Mouse (Mus musculus): ENCODE results near the gene Extl2.
A peak's percentile ranks its signal among the peaks of the same experiment; 100 is the strongest.

Extl2 gene

DNA sequence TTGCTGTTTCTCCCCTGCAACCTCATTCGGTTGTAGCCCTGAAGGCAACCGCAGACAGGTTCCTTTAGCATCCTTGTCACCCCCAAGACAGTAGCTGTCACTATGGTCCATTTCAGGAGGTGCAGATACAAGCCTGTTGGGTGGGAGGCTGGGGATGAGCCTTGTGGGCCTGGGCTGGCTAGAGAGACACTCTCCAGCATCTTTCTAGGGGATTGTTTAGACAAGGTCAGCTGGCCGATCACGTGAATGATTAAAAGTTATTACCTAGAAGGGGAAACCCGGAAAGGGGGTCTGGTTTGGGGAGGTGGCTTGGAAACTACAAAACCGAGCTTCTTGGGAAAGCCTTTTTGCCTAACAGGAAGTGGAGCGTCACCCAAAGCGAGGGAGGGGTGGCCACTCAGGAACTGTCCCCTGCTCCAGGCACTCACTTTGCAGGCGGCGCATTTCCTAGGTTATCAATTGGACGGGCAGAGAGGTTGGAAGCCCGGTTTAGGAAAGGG is 729 bp downstream of the Extl2 start:
- DNase-seq (ENCODE audit: low read depth, low spot score), result peak; percentile 34

DNA sequence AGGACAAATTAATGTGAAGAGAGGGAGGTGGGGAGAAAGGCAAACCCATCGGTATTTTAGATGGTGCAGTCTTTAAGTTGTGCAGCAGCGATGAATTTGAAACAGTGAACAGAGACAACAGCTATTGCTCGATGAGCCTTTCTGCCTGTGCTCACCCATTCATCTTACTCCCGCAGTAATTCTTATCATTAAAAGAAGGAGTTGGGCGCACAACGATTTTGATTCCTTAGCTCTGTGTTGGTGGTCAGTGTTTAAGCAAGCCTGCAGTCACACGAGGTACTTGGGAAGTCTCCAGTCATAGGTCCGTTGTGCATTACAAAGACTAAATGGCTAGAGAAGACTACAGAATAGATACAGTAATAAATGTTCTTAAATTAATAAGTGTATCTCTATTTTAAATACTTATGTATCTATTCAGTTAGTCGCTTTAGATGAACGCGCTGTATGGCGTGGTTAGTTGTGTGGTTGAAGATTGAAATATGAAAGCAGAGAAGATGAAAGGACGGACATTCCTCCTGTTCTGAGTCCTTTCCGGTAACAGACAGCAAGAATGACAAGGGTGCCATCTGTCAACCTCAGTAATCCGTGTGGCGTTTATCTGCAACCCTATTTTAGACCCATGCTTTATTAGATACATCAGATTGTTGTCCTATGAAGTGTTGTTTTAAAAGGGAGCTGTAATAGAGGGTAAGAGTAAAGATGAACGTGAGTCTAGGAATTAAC is 2.5 kb downstream of the Extl2 start:
- peak; percentile 33 for DNase-seq (ENCODE audit: low read depth, low spot score)

DNA sequence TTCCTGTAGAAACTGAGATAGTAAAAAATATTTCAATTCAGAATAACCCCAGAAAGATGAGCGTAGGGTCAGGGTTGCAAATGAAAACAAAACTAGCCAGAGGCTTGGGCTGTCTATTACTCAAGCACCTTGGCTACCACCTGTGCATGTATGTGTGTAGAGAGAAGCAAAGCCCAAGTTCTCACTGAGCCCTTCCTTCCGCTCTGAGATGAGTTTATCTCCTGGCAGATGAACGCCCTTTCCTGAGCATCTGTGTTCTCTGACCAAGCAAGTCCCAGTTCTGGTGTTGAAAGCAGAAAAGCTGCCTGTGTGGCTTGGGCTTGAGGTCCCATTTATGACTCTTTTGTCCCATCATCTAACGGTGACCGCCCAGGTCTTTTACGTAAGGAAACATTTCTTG is 7.6 kb downstream of the Extl2 start:
- DNase-seq (ENCODE audit: low read depth, low spot score), result no peak

DNA sequence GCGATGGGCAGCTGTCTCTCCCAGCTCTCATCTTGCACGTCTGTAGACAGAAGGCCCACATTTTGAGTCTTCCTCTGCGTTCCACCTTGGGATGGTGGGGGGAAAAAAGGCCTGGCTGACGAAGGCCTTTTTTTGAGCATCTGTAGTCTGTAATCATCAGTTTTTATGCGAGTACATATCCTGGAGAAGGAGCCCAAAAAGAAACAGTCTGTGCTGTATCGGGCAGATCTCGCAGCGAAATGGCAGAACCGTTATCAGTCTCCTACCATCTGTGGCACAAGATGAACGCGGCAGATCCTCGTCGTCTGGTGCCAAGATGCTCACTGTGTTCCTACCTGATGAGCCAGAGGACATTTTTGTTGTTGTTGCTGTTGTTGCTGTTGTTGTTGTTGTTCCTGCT is 8.9 kb downstream of the Extl2 start:
- DNase-seq (ENCODE audit: low read depth, low spot score), result no peak

DNA sequence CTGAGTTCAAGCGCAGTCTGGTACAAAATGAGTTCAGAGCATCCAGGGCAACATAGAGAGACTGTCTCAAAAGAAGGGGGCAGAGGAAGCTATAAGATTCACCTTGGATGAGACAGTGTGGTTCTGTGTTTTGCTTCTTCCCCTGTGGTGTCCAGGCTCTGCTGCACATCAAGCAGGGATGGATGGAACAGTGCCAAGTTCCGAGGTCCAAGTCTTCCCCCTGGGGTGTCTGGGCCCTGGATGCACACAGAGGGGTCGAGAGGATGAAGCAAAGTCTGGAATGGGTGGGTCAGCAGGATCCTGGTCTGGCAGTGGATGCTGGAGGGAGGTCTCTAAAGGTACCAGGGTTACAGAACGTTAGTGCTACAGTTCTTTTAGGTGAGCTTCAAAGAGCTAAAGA is 11.3 kb downstream of the Extl2 start:
- no peak for DNase-seq (ENCODE audit: low read depth, low spot score)

DNA sequence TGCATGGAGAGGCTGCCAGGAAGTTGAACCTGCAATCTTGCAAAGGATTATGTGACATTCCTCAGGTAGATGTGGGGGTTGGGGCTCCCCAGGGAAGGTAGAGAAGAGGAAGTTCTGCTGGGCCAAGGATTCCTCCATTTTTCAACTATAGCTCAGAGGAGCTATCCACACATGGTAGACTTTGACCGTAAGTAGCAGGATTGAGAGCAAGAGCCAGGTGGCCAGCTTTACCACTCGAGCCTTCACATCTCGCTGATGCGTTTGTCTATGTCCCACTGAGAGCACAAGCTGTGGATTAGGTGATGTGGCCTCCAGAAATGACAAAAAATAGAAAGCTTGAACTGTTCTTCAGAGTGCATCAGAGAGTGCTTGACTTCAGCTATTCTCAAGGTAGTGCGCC is 11.9 kb downstream of the Extl2 start:
- no peak for DNase-seq (ENCODE audit: low read depth, low spot score)

DNA sequence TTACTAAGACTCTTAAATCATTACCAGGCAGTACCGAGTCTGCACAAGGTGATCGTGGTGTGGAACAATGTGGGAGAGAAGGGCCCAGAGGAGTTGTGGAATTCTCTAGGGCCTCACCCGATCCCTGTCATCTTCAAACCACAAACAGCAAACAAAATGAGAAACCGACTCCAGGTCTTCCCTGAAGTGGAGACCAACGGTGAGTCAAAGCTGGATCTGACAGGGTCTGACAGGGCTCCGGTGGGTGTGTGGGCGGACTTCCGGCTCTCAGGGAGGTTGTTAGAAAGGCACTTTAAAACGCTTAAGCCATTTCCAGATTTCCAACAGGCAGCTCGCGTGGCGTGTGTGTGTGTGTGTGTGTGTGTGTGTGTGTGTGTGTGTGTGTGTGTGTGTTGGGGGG is 17.0 kb downstream of the Extl2 start:
- DNase-seq (ENCODE audit: low read depth, low spot score), result no peak

DNA sequence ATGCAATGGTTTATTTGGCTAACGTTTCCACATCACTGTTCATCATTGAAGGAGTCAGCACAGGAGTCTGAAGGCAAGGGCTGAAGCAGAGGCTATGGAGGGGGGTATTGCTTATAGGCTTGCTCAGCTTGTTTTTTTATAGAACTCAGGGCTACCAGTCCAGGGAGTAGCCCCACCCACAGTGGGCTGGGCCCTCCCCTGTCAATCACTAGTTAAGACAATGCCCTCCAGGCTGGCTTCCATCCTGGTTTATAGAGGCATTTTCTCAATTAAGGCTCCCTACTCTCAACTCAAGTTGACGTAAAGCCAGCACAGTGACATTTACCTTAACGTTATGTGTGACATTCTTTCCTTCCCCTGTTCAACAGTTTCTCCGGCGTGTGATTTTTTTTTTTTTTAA is 17.4 kb downstream of the Extl2 start:
- no peak for DNase-seq (ENCODE audit: low read depth, low spot score)

DNA sequence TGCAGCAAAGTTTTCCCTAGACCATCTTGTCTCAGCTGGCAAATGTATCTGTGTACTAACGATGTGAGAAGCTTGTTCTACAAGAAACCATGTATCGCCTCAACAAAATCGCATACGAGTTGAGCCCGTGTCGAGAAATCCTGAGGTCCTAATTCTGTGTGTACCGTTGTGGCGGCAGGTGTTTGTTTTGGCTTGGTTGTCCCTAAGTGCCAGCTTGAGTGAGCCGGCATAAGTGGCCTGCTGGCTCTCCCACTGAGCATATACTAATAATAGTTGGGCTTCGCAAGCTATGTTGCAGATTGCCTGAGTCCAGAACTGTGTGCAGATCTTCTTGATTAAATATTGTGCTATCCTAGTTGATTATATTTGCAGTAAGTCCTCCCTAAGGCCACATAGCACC is 18.4 kb downstream of the Extl2 start:
- DNase-seq (ENCODE audit: low read depth, low spot score), result no peak

DNA sequence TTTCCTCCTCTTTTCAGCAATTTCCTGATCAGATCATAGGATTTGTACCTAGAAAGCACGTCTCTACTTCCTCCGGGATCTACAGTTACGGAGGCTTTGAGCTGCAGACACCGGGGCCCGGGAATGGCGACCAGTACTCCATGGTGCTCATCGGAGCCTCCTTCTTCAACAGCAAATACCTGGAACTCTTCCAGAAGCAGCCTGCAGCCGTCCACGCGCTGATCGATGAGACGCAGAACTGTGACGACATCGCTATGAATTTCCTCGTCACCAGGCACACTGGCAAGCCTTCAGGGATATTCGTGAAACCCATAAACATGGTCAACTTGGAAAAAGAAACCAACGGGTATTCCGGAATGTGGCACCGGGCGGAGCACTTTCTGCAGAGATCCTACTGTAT is 19.7 kb downstream of the Extl2 start:
- DNase-seq (ENCODE audit: low read depth, low spot score), result no peak

DNA sequence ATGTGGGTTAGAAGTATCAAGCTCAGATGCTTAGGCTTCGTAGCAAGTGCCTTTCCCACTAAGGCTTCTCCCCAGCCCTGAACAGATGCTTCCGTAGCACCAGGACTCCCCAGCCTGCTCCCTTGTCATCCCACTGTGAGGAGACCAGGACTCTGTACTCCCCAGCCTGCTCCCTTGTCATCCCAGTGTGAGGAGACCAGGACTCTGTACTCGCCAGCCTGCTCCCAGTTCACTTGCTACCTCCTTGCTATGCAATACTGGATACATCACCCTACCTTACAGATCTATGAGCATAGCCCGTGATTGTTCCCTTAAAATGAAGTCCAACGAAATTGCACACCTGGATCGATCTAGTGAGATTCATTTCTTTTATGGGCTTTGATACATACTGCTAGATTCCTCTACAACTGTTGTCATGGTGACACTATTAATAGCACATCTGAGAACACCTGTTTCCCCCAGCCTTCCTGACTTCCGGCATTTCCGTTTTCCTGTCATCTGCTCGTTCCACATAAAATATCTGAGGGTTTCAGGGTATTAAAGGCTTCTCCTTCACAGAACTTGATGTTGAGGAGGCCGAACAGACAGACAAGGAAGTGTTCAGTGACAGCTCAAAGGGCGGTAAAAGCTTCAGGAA is 23.0 kb downstream of the Extl2 start:
- DNase-seq (ENCODE audit: low read depth, low spot score), result no peak

DNA sequence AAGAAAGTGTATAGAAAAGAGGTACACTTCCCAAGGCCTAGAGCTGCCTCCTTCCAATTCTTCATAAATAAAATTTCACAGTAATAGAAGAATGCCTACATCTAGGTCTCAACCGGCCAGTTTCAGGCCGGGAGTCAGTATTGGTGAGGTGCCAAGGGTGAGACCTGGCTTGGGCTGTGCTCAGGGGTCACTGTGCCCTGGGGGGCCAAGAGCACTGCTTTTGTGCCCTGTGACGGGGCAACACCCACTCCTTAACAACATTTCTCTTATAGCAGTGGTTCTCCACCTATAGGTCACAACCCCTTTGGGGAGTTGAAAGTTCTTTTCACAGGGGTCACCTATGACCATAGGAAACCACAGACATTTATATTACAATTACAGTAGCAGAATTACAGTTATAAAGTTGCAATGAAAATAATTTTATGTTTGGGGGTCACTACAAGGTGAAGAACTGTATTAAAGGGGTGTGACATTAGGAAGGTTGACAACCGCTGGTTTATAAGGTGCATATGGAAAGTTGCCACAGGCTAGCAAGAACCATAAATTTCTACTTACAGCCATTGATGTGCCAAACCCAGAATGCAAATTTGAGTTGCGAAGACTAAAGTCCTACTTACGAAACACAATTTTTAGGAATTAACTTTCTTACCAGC is 26.1 kb downstream of the Extl2 start:
- DNase-seq (ENCODE audit: low read depth, low spot score), result no peak

DNA sequence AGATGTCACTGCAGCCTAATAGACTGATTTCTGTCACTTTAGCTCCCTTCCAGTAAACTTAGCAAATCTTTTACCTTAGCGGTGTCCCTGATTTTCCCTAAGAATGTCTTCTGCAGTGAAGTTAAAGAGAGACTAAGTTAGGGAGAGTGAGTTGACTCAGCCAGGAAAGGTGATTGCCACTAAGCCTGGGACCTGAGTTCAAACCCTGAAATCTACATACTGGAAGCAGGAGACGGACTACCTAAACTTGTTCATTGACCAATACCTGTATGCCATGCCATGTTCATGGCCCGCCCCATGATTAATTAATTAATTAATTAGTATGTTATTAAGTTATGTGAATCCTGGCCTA is 26.6 kb downstream of the Extl2 start:
- DNase-seq (ENCODE audit: low read depth, low spot score), result peak; percentile 28

DNA sequence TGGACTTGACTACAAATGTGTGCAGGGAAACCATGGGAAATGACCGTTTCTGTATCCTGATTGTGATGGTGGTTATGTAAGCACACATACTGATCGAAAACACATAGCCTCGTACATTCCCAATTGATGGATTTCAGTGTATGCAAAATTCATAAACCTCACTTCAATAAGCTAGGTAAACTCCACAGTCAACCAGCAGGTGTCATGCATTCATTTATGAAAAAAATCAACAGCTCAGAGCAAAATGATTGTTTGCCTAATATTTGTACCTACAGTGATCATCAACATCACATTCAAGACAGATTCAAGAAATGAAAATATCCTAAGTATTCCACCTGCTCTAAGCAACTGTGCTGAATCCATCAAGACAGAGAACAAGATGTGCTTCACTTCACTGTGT is 33.5 kb downstream of the Extl2 start:
- no peak for DNase-seq (ENCODE audit: low read depth, low spot score)

DNA sequence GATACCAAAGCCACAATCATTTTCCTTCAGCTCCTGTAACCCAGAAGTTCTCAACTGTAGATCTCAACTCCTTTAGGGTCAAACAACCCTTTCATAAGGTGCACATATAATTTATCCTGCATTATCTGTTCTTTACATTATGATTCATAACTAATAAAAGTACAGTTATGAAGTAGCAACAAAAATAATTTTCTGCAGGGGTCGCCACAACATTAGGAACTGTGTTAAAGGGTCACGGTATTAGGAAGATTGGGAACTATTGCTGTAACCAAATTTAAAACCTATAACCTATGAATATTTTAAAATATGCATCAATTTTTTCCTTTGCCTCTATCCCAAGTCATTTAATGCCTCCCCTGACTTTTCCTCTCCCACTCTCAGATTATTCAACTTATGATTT is 38.7 kb downstream of the Extl2 start:
- no peak for DNase-seq (ENCODE audit: low read depth, low spot score)

DNA sequence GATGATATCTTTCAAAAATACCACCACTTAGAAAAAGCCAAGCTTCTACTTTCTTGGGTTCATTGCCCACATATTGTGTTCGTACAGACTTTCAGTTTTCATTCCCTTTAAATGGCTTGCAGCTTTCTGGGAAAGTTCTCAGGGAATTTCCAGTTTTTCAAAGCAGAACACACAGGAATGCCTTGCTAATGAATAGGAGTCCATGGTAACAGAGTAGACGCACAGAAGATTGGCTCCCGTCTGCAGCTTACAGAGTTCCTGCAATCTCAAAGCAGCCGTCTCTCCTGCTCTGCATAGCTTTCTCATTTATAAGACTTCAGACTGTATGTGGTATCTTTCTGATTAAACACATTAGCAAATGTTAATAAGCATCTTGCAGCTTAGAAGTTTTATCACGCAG is 39.8 kb downstream of the Extl2 start:
- DNase-seq (ENCODE audit: low read depth, low spot score), result no peak

DNA sequence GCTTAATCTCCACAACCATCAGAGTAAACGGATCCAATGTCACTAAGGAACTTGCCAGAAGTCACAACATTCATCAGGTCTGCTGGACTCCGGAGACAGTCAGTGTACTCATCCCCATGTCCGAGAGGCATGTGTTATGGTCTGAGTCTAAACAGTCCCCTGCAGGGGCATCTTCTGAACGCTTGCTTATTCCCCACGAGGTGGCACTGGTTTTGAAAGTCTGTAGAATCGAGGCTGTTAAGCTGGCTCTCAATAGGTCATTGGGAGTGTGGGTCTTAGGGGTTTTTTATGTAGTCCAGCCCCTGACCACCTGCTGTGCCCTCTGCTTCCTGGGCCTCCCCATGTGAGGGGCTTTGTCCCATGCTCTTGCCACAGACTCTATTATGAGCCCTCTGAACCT is 49.8 kb downstream of the Extl2 start:
- DNase-seq (ENCODE audit: low read depth, low spot score), result no peak

DNA sequence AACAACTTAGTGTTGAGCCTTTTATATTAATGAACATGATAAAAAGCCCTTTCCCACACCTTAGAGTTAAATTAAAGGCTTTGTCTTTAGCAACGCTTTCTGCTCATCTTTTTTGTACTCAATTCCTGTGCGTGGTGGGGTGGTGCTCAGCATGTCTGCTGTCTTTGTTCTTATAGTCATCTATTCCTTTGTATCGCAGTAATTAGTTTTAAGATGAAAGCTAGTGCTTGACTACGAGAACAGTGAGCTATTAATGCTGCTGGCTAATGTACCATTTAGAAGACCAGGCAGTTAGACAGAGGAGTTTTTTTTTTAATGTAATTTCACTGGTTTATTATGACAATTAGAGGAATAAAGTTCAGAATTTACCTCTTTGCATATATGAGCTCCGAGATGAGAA is 53.1 kb downstream of the Extl2 start:
- DNase-seq (ENCODE audit: low read depth, low spot score), result no peak

DNA sequence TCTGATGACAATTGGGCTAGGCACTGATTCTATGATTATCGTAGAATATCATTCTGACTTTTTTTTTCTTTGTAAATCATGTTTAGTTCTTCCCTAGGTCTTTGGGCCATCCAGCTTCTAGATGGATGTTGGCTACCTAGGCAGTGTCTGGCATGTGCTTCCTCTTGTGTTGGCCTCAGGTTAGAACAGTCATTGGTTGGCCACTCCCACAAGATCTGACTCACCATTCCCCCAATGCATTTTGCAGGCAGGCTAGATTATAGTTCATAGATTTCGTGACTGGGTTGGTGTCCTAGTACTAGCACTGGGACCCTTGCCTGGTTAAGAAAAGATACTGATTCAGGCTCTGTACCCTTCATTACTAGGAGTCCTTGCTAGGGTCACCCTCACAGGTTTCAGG is 54.9 kb downstream of the Extl2 start:
- no peak for DNase-seq (ENCODE audit: low read depth, low spot score)

DNA sequence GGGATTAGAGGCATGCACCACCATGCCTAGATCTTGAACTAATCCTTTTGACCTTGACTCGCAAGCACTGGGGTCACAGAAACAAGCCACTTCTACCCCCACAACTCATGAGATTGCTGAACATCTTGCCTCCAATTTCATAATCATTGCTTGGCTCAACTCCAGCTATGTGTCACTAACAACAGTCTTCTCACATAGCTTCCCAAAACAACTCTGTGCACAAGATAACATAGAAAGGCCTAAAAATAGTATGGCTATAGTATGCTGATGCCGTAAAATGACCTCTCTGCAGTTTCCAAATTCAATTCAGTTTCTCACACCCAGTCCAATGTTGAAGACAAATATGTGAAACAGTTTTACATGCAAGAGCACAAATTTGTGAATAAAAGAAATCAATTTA is 65.3 kb downstream of the Extl2 start:
- no peak for DNase-seq (ENCODE audit: low read depth, low spot score)

DNA sequence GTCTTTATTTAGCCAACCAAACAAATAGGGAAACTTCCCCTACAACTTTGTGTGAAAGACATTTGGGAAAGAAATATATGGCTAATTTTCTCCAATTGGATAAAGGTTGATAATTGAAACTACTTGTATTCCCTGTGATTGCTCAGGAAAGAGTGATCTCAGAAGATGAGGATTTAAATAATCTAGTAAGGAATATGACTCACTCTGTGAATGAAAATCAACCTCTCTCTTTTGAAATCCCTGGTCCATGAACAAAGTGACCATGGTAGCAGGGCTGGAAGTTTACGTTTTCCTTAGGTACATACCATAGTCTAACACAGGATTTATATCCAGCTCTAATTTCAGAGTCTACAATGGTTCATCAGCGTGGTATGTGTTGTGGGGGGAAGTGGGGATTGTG is 69.5 kb downstream of the Extl2 start:
- DNase-seq (ENCODE audit: low read depth, low spot score), result no peak

DNA sequence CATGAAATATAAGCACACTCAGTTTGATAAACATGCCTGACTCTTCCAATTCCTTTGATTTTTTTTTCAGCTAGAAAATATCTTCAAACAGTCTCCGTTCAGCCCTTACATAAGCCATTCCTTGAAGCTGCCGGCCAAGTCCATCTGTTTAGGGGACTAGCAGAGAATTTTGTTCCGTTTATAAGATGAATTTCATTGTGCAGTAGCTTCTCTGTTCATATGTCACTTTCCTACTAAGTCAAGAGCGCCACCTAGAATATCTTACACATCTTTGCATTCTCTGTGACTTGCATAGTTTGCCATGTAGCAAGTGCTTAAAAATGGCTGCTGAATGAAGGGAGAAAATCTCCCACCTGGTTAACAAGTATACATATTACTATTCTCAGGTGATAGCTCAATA is 71.2 kb downstream of the Extl2 start:
- no peak for DNase-seq (ENCODE audit: low read depth, low spot score)
